In the genomic region with DNA sequence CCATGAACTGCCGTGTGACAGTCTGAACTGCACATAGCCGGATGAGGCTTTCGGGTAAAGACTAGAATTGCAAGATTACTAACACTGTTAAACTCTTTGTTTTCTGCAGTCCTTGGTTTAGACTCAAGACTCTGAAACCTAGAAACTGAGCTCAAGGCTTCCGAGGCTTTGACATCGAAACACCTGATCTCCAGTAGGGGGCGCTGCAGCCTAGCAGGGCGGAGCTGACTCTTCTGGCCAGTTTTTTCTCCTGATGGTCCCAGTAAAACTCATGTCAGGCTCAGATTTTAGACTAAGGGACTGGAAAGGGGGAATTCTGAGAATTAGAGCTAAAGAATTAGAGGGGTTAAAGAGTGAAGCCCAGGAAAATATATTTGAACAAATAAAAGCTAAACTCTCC, we compare ENCODE assay signal across 9 mouse cellular contexts. TPM values are rescaled to one million over a fixed set of nuclear protein-coding genes. Genes with fewer than 3 reads are reported as not detected.
DNase-seq lines count a peak whose midpoint lies in the region; ATAC-seq lines count a peak whose summit lies in the region.
"Had no signal": no experiment of that assay in that cellular context is flagged by ENCODE, and none has a peak within 500 bp of the region (broad histone marks: within the 10 kb centered on the region; RNA-seq: fewer than 3 reads in every experiment).

No protein-coding gene starts in this region.

- H3K4me2 ChIP-seq in neural tube, embryonic 11.5 days (ENCODE audit: low read depth) = no peak overlapping the region
- H3K4me2 ChIP-seq: embryonic facial prominence, embryonic 12.5 days had no signal

- DNase-seq in heart, adult 8-10 months (ENCODE audit: low spot score) = peak; percentile 62
- DNase-seq in heart, postnatal 25 days (ENCODE audit: low spot score) = no peak
- peak; percentile 33 for DNase-seq in MEL-GATA-1-ER (ENCODE audit: extremely low read depth, low read depth)
- DNase-seq in cerebellum, adult 9-10 months = peak; percentile 21
- peak; percentile 67 to 74 for DNase-seq in gastrocnemius, postnatal 4 days (ENCODE audit: low spot score in 2 of 2)
- DNase-seq in left cerebral cortex, postnatal 10 days (ENCODE audit: extremely low spot score in 1 of 2, low spot score in 2 of 2) = peak; percentile 55 to 86
- peak; percentile 79 for DNase-seq in neural tube, embryonic 11.5 days (ENCODE audit: low spot score)
- DNase-seq in thymus, adult 18-20 months = peak; percentile 58 to 73

- intact Hi-C loops in heart, postnatal 25 days (cut with DNase I) = loop anchor here (2.0 to 5.0 kb wide), 4 partner anchors 22 to 150 kb away; no protein-coding TSS in a partner anchor
- intact Hi-C loops in left cerebral cortex, postnatal 10 days (cut with DNase I) = no loop called here

- 17% methylated on average over 7 of the region's 7 CpGs for WGBS in neural tube, embryonic 11.5 days

- no peak overlapping the region for H3K9ac ChIP-seq in neural tube, embryonic 11.5 days (ENCODE audit: low read length)
- H3K9ac ChIP-seq: embryonic facial prominence, embryonic 12.5 days had no signal

- H3K36me3 ChIP-seq in neural tube, embryonic 11.5 days (ENCODE audit: control insufficient read depth, insufficient read depth, low read length) = no peaks in the 10 kb centered on the region
- H3K36me3 ChIP-seq: embryonic facial prominence, embryonic 12.5 days had no signal

- no peaks in the 10 kb centered on the region for H3K27me3 ChIP-seq in neural tube, embryonic 11.5 days (ENCODE audit: control insufficient read depth, insufficient read depth, low read length)
- H3K27me3 ChIP-seq: embryonic facial prominence, embryonic 12.5 days had no signal

- no peaks in the 10 kb centered on the region for H3K9me3 ChIP-seq in neural tube, embryonic 11.5 days (ENCODE audit: control insufficient read depth, low read length)
- H3K9me3 ChIP-seq: embryonic facial prominence, embryonic 12.5 days had no signal

- no peaks in the 10 kb centered on the region for H3K4me1 ChIP-seq in neural tube, embryonic 11.5 days (ENCODE audit: control insufficient read depth, insufficient read depth, low read length)
- H3K4me1 ChIP-seq: embryonic facial prominence, embryonic 12.5 days had no signal

- ATAC-seq in neural tube, embryonic 11.5 days (ENCODE audit: insufficient read depth, low FRiP score, low TSS enrichment) = no peak

- H3K27ac ChIP-seq in neural tube, embryonic 11.5 days (ENCODE audit: low read depth, low read length) = no peak overlapping the region
- H3K27ac ChIP-seq: embryonic facial prominence, embryonic 12.5 days had no signal

- H3K4me3 ChIP-seq in neural tube, embryonic 11.5 days (ENCODE audit: low read depth, low read length) = no peak overlapping the region
- H3K4me3 ChIP-seq: embryonic facial prominence, embryonic 12.5 days had no signal

RNA-seq across cellular contexts. Expression of a gene that starts 6.1 kb away (rescaled TPM):
- not detected for total RNA-seq in heart, adult 8-10 months (2022)
- total RNA-seq in heart, postnatal 25 days (2021) = not detected
- total RNA-seq in gastrocnemius, postnatal 4 days (2021) = 1 to 10 TPM; 1.8 to 2.5 TPM
- total RNA-seq in left cerebral cortex, postnatal 10 days (2021) = not detected
- not detected in 2 replicates for polyA plus RNA-seq in neural tube, embryonic 11.5 days (2014; fragmentation: Nextera tagmentation; extraction: Ambion mirVana)
- polyA plus RNA-seq: embryonic facial prominence, embryonic 12.5 days had no signal

RNA-seq across cellular contexts. Expression of a gene that starts 23.2 kb away (rescaled TPM):
- total RNA-seq in heart, adult 8-10 months (2022) = not detected
- total RNA-seq in heart, postnatal 25 days (2021) = not detected
- not detected for total RNA-seq in gastrocnemius, postnatal 4 days (2021)
- under 1 TPM in 1 of 2 experiments, not detected in 1; 0.39 TPM for total RNA-seq in left cerebral cortex, postnatal 10 days (2021)
- polyA plus RNA-seq in neural tube, embryonic 11.5 days (2014; fragmentation: Nextera tagmentation; extraction: Ambion mirVana) = not detected in 2 replicates
- polyA plus RNA-seq: embryonic facial prominence, embryonic 12.5 days had no signal

RNA-seq across cellular contexts. Expression of a gene that starts 28.6 kb away (rescaled TPM):
- 100 to 1,000 TPM; 286 to 346 (median 321) TPM for total RNA-seq in heart, adult 8-10 months (2022)
- 100 to 1,000 TPM; 142 to 144 TPM for total RNA-seq in heart, postnatal 25 days (2021)
- total RNA-seq in gastrocnemius, postnatal 4 days (2021) = 10 to 100 TPM in 1 of 2 experiments, 1 to 10 TPM in 1; 8.8 to 13.3 TPM
- total RNA-seq in left cerebral cortex, postnatal 10 days (2021) = 1 to 10 TPM in 1 of 2 experiments, under 1 TPM in 1; 0.92 to 1.6 TPM
- polyA plus RNA-seq in neural tube, embryonic 11.5 days (2014; fragmentation: Nextera tagmentation; extraction: Ambion mirVana) = 0.15 and 0.51 TPM in 2 replicates

RNA-seq across cellular contexts. Expression of a gene that starts 42.8 kb away (rescaled TPM):
- total RNA-seq in heart, adult 8-10 months (2022) = 1 to 10 TPM; 1.1 to 2.0 (median 1.6) TPM
- 1 to 10 TPM; 1.2 to 1.3 TPM for total RNA-seq in heart, postnatal 25 days (2021)
- under 1 TPM; 0.47 to 0.60 TPM for total RNA-seq in gastrocnemius, postnatal 4 days (2021)
- 1 to 10 TPM; 4.7 to 5.5 TPM for total RNA-seq in left cerebral cortex, postnatal 10 days (2021)
- 0.32 and 0.70 TPM in 2 replicates for polyA plus RNA-seq in neural tube, embryonic 11.5 days (2014; fragmentation: Nextera tagmentation; extraction: Ambion mirVana)

RNA-seq across cellular contexts. Expression of a gene that starts 43.1 kb away (rescaled TPM):
- total RNA-seq in heart, adult 8-10 months (2022) = 10 to 100 TPM; 11.5 to 19.1 (median 14.7) TPM
- 10 to 100 TPM in 1 of 2 experiments, 1 to 10 TPM in 1; 9.7 to 15.0 TPM for total RNA-seq in heart, postnatal 25 days (2021)
- 1 to 10 TPM; 5.8 to 6.6 TPM for total RNA-seq in gastrocnemius, postnatal 4 days (2021)
- 1 to 10 TPM; 7.8 to 8.4 TPM for total RNA-seq in left cerebral cortex, postnatal 10 days (2021)
- 1.1 and 1.4 TPM in 2 replicates for polyA plus RNA-seq in neural tube, embryonic 11.5 days (2014; fragmentation: Nextera tagmentation; extraction: Ambion mirVana)

Comparison
In these comparisons a context has a peak if more than half of its experiments do, and no peak if none do; other contexts are left out.
1. RNA of a gene that starts 28.6 kb away (total RNA-seq): 286 to 346 TPM in heart, adult 8-10 months and 142 to 144 TPM in heart, postnatal 25 days; 8.8 to 13.3 TPM in gastrocnemius, postnatal 4 days and 0.92 to 1.6 TPM in left cerebral cortex, postnatal 10 days; every median in the first group is over 4 times any median in the second.